In the genomic region with DNA sequence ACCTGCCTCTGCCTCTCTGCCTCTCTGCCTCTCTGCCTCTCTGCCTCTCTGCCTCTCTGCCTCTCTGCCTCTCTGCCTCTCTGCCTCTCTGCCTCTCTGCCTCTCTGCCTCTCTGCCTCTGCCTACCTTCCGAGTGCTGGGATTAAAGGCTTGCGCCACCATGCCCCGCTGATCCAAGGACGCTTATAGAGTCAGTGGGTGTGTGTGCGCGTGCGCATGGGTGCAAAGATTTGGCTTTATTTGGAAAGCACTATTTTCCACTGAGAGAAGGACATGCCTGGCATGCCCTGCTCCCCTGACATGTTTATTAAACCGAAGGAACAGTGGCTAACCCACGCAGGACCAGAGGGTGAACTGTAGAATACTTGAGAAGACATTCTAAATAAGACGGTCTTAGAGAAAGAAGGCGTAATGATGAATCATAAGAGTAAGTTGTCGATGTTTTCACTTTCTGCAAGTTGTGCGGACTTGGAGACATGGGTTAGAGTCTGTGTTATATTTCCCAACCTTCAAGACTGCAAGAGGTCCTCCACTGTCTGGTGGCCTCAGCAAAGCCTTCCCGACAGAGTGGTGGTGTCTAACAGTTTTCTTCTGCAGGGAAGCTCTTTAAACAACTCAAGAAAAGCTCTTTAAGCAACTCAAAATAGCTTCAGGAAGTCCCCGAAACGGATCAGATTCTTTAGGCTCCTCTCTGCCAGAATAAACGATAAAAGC, we compare ENCODE assay signal across 8 mouse cellular contexts. TPM values are rescaled to one million over a fixed set of nuclear protein-coding genes. Genes with fewer than 3 reads are reported as not detected.
DNase-seq lines count a peak whose midpoint lies in the region; ATAC-seq lines count a peak whose summit lies in the region.

No protein-coding gene starts in this region.

- H3K27ac ChIP-seq in forebrain, embryonic 10.5 days: no peak overlapping the region
- H3K27ac ChIP-seq in forebrain, embryonic 14.5 days (ENCODE audit: low read depth, low read length): no peak overlapping the region
- no peak overlapping the region for H3K27ac ChIP-seq in lung, embryonic 16.5 days (ENCODE audit: low read length)
- no peak overlapping the region for H3K27ac ChIP-seq in neural tube, embryonic 13.5 days (replicated peaks)

- peaks cover 13% of the 10 kb centered on the region for H3K36me3 ChIP-seq in forebrain, embryonic 10.5 days (replicated peaks)
- H3K36me3 ChIP-seq in forebrain, embryonic 14.5 days (ENCODE audit: control insufficient read depth, insufficient read depth, low read length): 0 out of 2 replicates have a peak, but pooled peaks cover 7% of the 10 kb centered on the region
- H3K36me3 ChIP-seq in lung, embryonic 16.5 days (ENCODE audit: control insufficient read depth, insufficient read depth, low read length): no peaks in the 10 kb centered on the region
- H3K36me3 ChIP-seq in neural tube, embryonic 13.5 days: peaks cover 17% of the 10 kb centered on the region

- WGBS in forebrain, embryonic 10.5 days: 86% methylated on average over 17 of the region's 17 CpGs
- 83% methylated on average over 17 of the region's 17 CpGs for WGBS in forebrain, embryonic 14.5 days
- 74% methylated on average over 17 of the region's 17 CpGs for WGBS in lung, embryonic 16.5 days
- 88% methylated on average over 17 of the region's 17 CpGs for WGBS in neural tube, embryonic 13.5 days

- H3K27me3 ChIP-seq in forebrain, embryonic 10.5 days (ENCODE audit: poor library complexity, severe bottlenecking): no peaks in the 10 kb centered on the region
- no peaks in the 10 kb centered on the region for H3K27me3 ChIP-seq in forebrain, embryonic 14.5 days (replicated peaks; ENCODE audit: control insufficient read depth, insufficient read depth, low read length)
- H3K27me3 ChIP-seq in lung, embryonic 16.5 days (ENCODE audit: control insufficient read depth, insufficient read depth, low read depth, low read length): no peaks in the 10 kb centered on the region
- no peaks in the 10 kb centered on the region for H3K27me3 ChIP-seq in neural tube, embryonic 13.5 days

- no peak for ATAC-seq in forebrain, embryonic 14.5 days
- no peak for ATAC-seq in lung, embryonic 16.5 days (ENCODE audit: low read depth)
- no peak for ATAC-seq in neural tube, embryonic 13.5 days (ENCODE audit: low read depth)
- no peak for ATAC-seq in inflammation-experienced regulatory T-cells, adult 6 months

- H3K9me3 ChIP-seq in forebrain, embryonic 10.5 days: no peaks in the 10 kb centered on the region
- H3K9me3 ChIP-seq in forebrain, embryonic 14.5 days (replicated peaks; ENCODE audit: control insufficient read depth, low read length): no peaks in the 10 kb centered on the region
- no peaks in the 10 kb centered on the region for H3K9me3 ChIP-seq in lung, embryonic 16.5 days (ENCODE audit: control insufficient read depth, low read length)
- H3K9me3 ChIP-seq in neural tube, embryonic 13.5 days: no peaks in the 10 kb centered on the region

- H3K4me1 ChIP-seq in forebrain, embryonic 10.5 days: peaks cover 19% of the 10 kb centered on the region
- H3K4me1 ChIP-seq in forebrain, embryonic 14.5 days (ENCODE audit: control insufficient read depth, insufficient read depth, low read length): peaks cover 10% of the 10 kb centered on the region
- peaks cover 12% of the 10 kb centered on the region for H3K4me1 ChIP-seq in lung, embryonic 16.5 days (replicated peaks; ENCODE audit: control insufficient read depth, insufficient read depth, low read length)
- H3K4me1 ChIP-seq in neural tube, embryonic 13.5 days (replicated peaks): peaks cover 27% of the 10 kb centered on the region

- H3K4me3 ChIP-seq in forebrain, embryonic 10.5 days: peak overlapping the region; percentile 90; the same call in 1 of the 2 replicates
- H3K4me3 ChIP-seq in forebrain, embryonic 14.5 days (ENCODE audit: low read depth, low read length): no peak overlapping the region
- H3K4me3 ChIP-seq in lung, embryonic 16.5 days (ENCODE audit: low read length): no peak overlapping the region
- no peak overlapping the region for H3K4me3 ChIP-seq in neural tube, embryonic 13.5 days

- no peak overlapping the region for H3K9ac ChIP-seq in forebrain, embryonic 14.5 days (ENCODE audit: low read length)
- H3K9ac ChIP-seq in lung, embryonic 16.5 days (ENCODE audit: low read length): no peak overlapping the region; the same call in 1 of the 2 replicates
- H3K9ac ChIP-seq in neural tube, embryonic 13.5 days: no peak overlapping the region

- H3K4me2 ChIP-seq in forebrain, embryonic 14.5 days (ENCODE audit: low read length): no peak overlapping the region
- H3K4me2 ChIP-seq in lung, embryonic 16.5 days (ENCODE audit: low read depth, low read length): 0 out of 2 replicates have a peak overlapping the region, but pooled peaks have one; percentile 75
- peak overlapping the region; percentile 70 for H3K4me2 ChIP-seq in neural tube, embryonic 13.5 days

- no peak for DNase-seq in forebrain, embryonic 10.5 days (ENCODE audit: extremely low spot score, low spot score)
- DNase-seq in forebrain, embryonic 14.5 days (ENCODE audit: low spot score): no peak
- no peak for DNase-seq in lung, postnatal 14 days
- DNase-seq in induced T-regulatory cell, adult 2 months (ENCODE audit: low read depth): peak; percentile 11
- DNase-seq in right cerebral cortex, postnatal 4 days: no peak

RNA-seq across cellular contexts. Expression of gene Nfrkb, which starts 1.0 kb away (rescaled TPM):
- 20.0 and 24.0 TPM in 2 replicates for polyA plus RNA-seq in forebrain, embryonic 10.5 days (2016; fragmentation: Nextera tagmentation; extraction: Ambion mirVana)
- 30.0 and 31.9 TPM in 2 replicates for polyA plus RNA-seq in forebrain, embryonic 14.5 days (2014; fragmentation: Nextera tagmentation; extraction: Ambion mirVana)
- 20.8 and 21.2 TPM in 2 replicates for polyA plus RNA-seq in lung, embryonic 16.5 days (2015; fragmentation: Nextera tagmentation; extraction: Ambion mirVana)
- polyA plus RNA-seq in neural tube, embryonic 13.5 days (2015; fragmentation: Nextera tagmentation; extraction: Ambion mirVana): 24.9 and 28.2 TPM in 2 replicates
- polyA plus RNA-seq in inflammation-experienced regulatory T-cells, adult 6 months (2017; shearing (Covaris generic)): 10 to 100 TPM; 23.7 to 39.8 (median 36.9) TPM
